Mouse (Mus musculus) ES-Bruce4 (cell line): ENCODE measurements around the gene Rps3.

Experiments
- CTCF ChIP-seq: IDR thresholded peaks from one replicate; pipeline ENCODE4 v1.8.1; 2011; ENCODE audit warnings: low read depth, low read length
- EP300 ChIP-seq: IDR thresholded peaks from 2 replicates; pipeline ENCODE4 v1.6.1; 2011; ENCODE audit warnings: low read depth, low read length; ENCODE audit not compliant: insufficient read depth
- POLR2A ChIP-seq: IDR thresholded peaks from one replicate; pipeline ENCODE4 v1.8.1; 2011; ENCODE audit warnings: low read length; ENCODE audit not compliant: insufficient read depth

DNA sequence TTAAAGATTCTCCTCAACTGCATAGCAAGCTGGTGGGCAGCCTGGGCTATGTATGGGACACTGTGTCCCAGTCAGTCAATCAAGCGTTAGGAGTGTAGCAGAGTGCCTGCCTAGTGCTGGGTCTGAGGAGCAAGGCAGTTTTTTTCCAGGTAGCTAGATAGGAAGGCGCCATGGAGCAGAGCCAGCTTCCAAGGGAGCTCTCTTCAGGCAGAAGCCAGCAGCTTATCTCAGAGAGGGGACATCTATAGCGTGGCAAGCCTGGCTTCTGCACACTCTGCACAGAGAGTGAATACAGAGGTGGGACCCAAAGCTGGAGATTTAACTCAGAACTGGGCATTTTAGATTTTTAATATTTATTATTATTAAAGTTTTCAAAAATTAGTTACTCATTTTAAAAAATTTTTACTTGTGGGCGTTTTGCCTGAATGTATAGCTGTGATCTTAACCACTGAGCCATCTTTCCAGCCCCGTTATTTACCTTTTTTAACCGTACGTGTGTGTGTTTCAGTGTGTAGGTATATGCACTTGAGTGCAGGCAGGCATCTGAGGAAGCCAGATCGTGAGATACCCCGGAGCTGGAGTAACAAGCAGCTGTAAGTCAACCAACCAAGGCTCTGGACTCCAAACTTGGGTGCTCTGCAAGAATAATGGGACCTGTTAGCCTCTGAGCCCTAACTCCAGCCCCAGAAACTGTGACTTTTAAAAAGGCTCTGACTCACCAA, 32.7 kb upstream of the Rps3 start:
- TF ChIP-seq CTCF (no peak), POLR2A (no peak), EP300 (no peak)
